Mouse (Mus musculus) limb, embryonic 13.5 days (tissue): Measurements from ENCODE around the gene Acot7. TPM values are rescaled to one million over a fixed set of nuclear protein-coding genes. Genes with fewer than 3 reads are reported as not detected.

Experiments used
- ATAC-seq: fragments of 200-750 bp; cut with Nextera tagmentation; 2 replicates; pipeline ENCODE4 v1.8.0; 2017; ENCODE audit warnings: low read depth, moderate number of reproducible peaks, moderate TSS enrichment; ENCODE audit not compliant: low FRiP score
- H3K27ac ChIP-seq: fragments of 300-500 bp; sonication (generic); 2 replicates; pipeline ENCODE4 v1.5.1; 2015; ENCODE audit warnings: inconsistent platforms, mild to moderate bottlenecking, moderate library complexity
- H3K27me3 ChIP-seq: fragments of 300-500 bp; sonication (generic); 2 replicates; pipeline ENCODE4 v1.6.1; 2015; ENCODE audit warnings: mild to moderate bottlenecking, inconsistent platforms
- H3K36me3 ChIP-seq: fragments of 300-500 bp; sonication (generic); 2 replicates; pipeline ENCODE4 v1.6.1; 2015; ENCODE audit warnings: inconsistent platforms, mild to moderate bottlenecking, moderate library complexity
- H3K4me1 ChIP-seq: fragments of 300-500 bp; sonication (generic); 2 replicates; pipeline ENCODE4 v1.6.1; 2015; ENCODE audit warnings: inconsistent platforms
- H3K4me2 ChIP-seq: fragments of 300-500 bp; sonication (generic); replicated peaks from 2 replicates; pipeline ENCODE4 v1.6.1; 2015; ENCODE audit warnings: inconsistent platforms, mild to moderate bottlenecking, moderate library complexity
- H3K4me3 ChIP-seq: fragments of 300-500 bp; sonication (generic); 2 replicates; pipeline ENCODE4 v1.5.1; 2015; ENCODE audit warnings: moderate library complexity, mild to moderate bottlenecking, inconsistent platforms
- H3K9ac ChIP-seq: fragments of 300-500 bp; sonication (generic); 2 replicates; pipeline ENCODE4 v1.6.1; 2015; ENCODE audit warnings: mild to moderate bottlenecking, inconsistent platforms
- H3K9me3 ChIP-seq: fragments of 300-500 bp; sonication (generic); 2 replicates; pipeline ENCODE4 v1.6.1; 2016; ENCODE audit warnings: inconsistent platforms
- WGBS: fragments of 180-500 bp; shearing (Covaris S2); methylation state at CpG from one replicate; pipeline ENCODE4 v1.1.7; 2015; 5-methylcytosine and 5-hydroxymethylcytosine counted together
- polyA plus RNA-seq: library from polyadenylated mRNA; unstranded; fragments of >200 nt; fragmentation: Nextera tagmentation; extraction: Ambion mirVana; gene quantifications from 2 replicates; pipeline ENCODE4 v1.2.1, GENCODE M21; 2015

The Acot7 gene
- polyA plus RNA-seq, 1 experiment from 2014 or later, result 53.2 TPM

- 5% methylated on average over 26 of the region's 26 CpGs for WGBS
- no peak overlapping the region for H3K4me2 ChIP-seq
Measured at GRCm38 (mm10) chr4:152286887-152287286, 109.0 kb downstream of the Acot7 start.

GRCm38 (mm10) chr4:152287317-152288120 is 109.6 kb downstream of the Acot7 start:
- Histone ChIP-seq H3K9ac (no peak overlapping the region), H3K27me3 (peaks cover 95% of the 10 kb centered on the region), H3K4me3 (no peak overlapping the region), H3K27ac (no peak overlapping the region), H3K36me3 (no peaks in the 10 kb centered on the region), H3K4me2 (no peak overlapping the region), H3K9me3 (no peaks in the 10 kb centered on the region), H3K4me1 (peaks cover 25% of the 10 kb centered on the region)
- ATAC-seq, result no peak
- 13% methylated on average over 19 of the region's 19 CpGs for whole genome bisulfite sequencing

More at GRCm38 (mm10) chr4:152286887-152287286, 109.0 kb downstream of the Acot7 start:
- H3K27me3 ChIP-seq, result peaks cover 95% of the 10 kb centered on the region
- no peak for ATAC-seq
- H3K4me3 ChIP-seq, result no peak overlapping the region
- H3K9ac ChIP-seq, result no peak overlapping the region
- 0 out of 2 replicates have a peak, but pooled peaks cover under 1% of the 10 kb centered on the region for H3K36me3 ChIP-seq
- peaks cover 25% of the 10 kb centered on the region for H3K4me1 ChIP-seq
- no peak overlapping the region for H3K27ac ChIP-seq
- H3K9me3 ChIP-seq, result no peaks in the 10 kb centered on the region

- no peak for ATAC-seq
- no peak overlapping the region for H3K4me2 ChIP-seq
- no peaks in the 10 kb centered on the region for H3K9me3 ChIP-seq
- H3K4me3 ChIP-seq, result no peak overlapping the region
- no peak overlapping the region for H3K9ac ChIP-seq
- WGBS, result 53% methylated on average over 18 of the region's 18 CpGs
- peaks cover 16% of the 10 kb centered on the region for H3K4me1 ChIP-seq
- H3K27me3 ChIP-seq, result peaks cover 95% of the 10 kb centered on the region
- H3K27ac ChIP-seq, result no peak overlapping the region
- no peaks in the 10 kb centered on the region for H3K36me3 ChIP-seq
Measured at GRCm38 (mm10) chr4:152288398-152288945, 110.5 kb downstream of the Acot7 start.

DNA sequence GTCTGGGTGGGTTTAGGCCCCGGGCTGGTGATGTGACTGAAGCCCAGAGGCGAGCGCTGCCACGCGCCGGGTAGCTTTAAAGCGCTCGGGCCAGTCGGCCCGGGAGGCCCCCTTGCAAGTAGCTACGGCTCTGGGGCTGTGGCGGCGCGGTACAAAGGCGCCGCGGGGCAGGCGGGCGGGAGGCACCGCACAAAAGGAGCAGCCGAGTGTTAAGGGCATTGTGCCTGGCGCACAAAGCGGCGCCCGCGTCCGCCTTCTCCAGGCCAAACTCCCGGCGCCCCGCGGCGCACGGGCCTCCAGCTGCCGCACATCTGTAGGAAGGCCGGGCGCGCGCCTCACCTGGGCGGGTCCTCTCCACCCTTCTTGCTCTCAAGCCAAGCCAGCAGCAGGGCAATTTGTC is 112.5 kb downstream of the Acot7 start:
- Histone ChIP-seq H3K4me2 (peak overlapping the region; percentile 64), H3K36me3 (no peaks in the 10 kb centered on the region), H3K4me3 (peak overlapping the region; percentile 37), H3K9me3 (no peaks in the 10 kb centered on the region), H3K9ac (peak overlapping the region; percentile 43), H3K4me1 (peaks cover 14% of the 10 kb centered on the region), H3K27ac (no peak overlapping the region), H3K27me3 (peaks cover 93% of the 10 kb centered on the region)
- under 1% methylated on average over 39 of the region's 39 CpGs for WGBS
- no peak for ATAC-seq

- 15% methylated on average over 11 of the region's 11 CpGs for WGBS
- Histone ChIP-seq H3K36me3 (no peaks in the 10 kb centered on the region), H3K9me3 (no peaks in the 10 kb centered on the region), H3K4me3 (peak overlapping the region; percentile 37), H3K4me1 (peaks cover 14% of the 10 kb centered on the region), H3K4me2 (peak overlapping the region; percentile 64), H3K9ac (no peak overlapping the region; the same call in 1 of the 2 replicates), H3K27me3 (peaks cover 93% of the 10 kb centered on the region), H3K27ac (no peak overlapping the region)
- no peak for ATAC-seq
Measured at GRCm38 (mm10) chr4:152290991-152291390, 113.1 kb downstream of the Acot7 start.

DNA sequence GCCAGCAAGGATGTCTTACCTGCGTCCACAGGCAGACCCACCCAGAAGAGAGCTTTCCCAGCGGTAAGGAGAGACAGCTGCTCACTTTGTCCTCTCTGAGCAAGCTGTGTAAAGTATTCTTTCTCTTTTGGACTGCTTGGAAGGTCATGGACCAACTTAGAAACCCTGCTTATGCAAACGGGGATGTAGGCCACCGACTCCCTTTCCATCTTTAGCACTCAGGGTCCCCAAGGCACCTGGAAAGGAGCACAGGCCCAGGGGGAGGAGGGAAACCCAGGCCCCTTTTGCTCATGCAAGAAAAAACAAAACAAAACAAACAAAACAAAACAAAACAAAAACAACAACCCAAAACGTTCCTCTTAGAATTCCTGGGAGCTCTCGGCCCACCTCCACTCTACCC is 113.6 kb downstream of the Acot7 start, which contains the start of gene Hes3:
Gene Hes3 (minus strand): TSS at position 101 of the 400 bp plus-strand sequence.
- H3K4me2 ChIP-seq, result peak within 1 kb of the TSS; percentile 64
- WGBS, result 24% methylated on average over 6 of the region's 6 CpGs
- H3K4me3 ChIP-seq, result peak within 1 kb of the TSS; percentile 37
- no peak for ATAC-seq
- peak within 1 kb of the TSS; percentile 43 for H3K9ac ChIP-seq
- H3K27me3 ChIP-seq, result peaks cover 88% of the 10 kb centered on the region
- no peak within 1 kb of the TSS for H3K27ac ChIP-seq
- H3K9me3 ChIP-seq, result no peaks in the 10 kb centered on the region
- peaks cover 17% of the 10 kb centered on the region for H3K4me1 ChIP-seq
- no peaks in the 10 kb centered on the region for H3K36me3 ChIP-seq

DNA sequence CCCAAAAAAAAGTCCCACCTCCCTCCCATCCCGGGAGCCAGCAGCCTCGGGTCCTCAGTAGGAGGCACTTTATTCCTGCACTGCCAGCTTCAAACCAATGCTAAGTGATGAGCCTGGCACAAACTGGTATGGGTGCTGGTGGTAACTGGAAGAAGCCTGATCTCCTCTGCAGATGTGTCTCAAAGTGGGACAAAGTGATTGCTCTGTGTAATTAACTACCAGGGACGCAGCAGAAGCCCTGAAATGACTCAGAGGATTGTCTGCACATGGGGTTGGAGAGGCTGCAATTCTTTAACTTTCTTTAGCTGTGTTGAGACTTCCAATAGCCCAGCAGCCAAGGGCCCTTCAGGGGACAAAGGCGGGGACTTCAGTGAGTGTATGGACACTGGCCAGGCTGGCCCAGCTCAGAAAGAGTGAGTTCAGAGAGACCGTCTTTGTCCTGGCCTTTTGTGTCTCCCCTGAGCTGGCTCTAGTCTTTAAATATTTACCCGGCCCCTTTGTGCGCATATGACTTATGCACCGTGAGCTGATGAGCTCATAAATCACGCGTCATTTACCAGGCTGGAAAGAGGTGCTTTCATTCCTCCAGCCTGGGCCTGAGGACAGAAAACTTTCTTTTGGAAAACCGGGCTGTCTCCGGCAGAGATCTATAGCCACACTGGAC is 114.3 kb downstream of the Acot7 start:
- H3K4me2 ChIP-seq, result no peak overlapping the region
- no peaks in the 10 kb centered on the region for H3K9me3 ChIP-seq
- no peak overlapping the region for H3K9ac ChIP-seq
- H3K36me3 ChIP-seq, result no peaks in the 10 kb centered on the region
- no peak overlapping the region for H3K4me3 ChIP-seq
- peaks cover 81% of the 10 kb centered on the region for H3K27me3 ChIP-seq
- H3K4me1 ChIP-seq, result peaks cover 17% of the 10 kb centered on the region
- 22% methylated on average over 12 of the region's 12 CpGs for WGBS
- no peak for ATAC-seq
- H3K27ac ChIP-seq, result no peak overlapping the region

GRCm38 (mm10) chr4:152294188-152294929 is 116.4 kb downstream of the Acot7 start:
- no peak overlapping the region for H3K27ac ChIP-seq
- peaks cover 30% of the 10 kb centered on the region for H3K4me1 ChIP-seq
- peaks cover under 1% of the 10 kb centered on the region; the same call in 1 of the 2 replicates for H3K36me3 ChIP-seq
- H3K9me3 ChIP-seq, result no peaks in the 10 kb centered on the region
- no peak overlapping the region for H3K9ac ChIP-seq
- H3K4me2 ChIP-seq, result no peak overlapping the region
- WGBS, result 35% methylated on average over 10 of the region's 10 CpGs
- no peak overlapping the region for H3K4me3 ChIP-seq
- no peak for ATAC-seq
- peaks cover 64% of the 10 kb centered on the region for H3K27me3 ChIP-seq

GRCm38 (mm10) chr4:152295916-152296315 is 118.0 kb downstream of the Acot7 start:
- peaks cover 49% of the 10 kb centered on the region for H3K27me3 ChIP-seq
- no peak overlapping the region for H3K9ac ChIP-seq
- H3K9me3 ChIP-seq, result no peaks in the 10 kb centered on the region
- no peak overlapping the region for H3K4me2 ChIP-seq
- H3K36me3 ChIP-seq, result peaks cover 16% of the 10 kb centered on the region
- peaks cover 19% of the 10 kb centered on the region for H3K4me1 ChIP-seq
- H3K27ac ChIP-seq, result no peak overlapping the region
- ATAC-seq, result no peak
- WGBS, result 51% methylated on average over 4 of the region's 4 CpGs
- no peak overlapping the region for H3K4me3 ChIP-seq

DNA sequence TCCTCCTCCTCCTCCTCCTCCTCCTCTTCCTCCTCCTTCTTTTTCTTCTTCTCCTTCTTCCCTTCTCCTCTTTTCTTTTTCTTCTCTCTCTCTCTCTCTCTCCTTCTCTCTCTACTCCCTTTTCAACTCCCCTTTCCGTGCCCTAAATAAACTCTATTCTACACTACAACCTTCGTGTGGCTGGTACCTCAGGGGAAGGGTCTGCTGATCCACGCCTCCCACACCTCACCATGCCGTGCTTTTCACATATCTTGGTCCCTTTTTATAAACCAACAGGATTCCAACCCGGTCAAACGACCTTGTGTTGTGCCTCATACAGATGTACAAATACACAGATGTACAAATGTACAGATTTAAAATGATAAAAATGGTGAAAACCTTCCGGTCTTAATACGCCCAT is 118.4 kb downstream of the Acot7 start:
- H3K4me2 ChIP-seq, result peak overlapping the region; percentile 66
- H3K4me3 ChIP-seq, result peak overlapping the region; percentile 99
- H3K27me3 ChIP-seq, result peaks cover 45% of the 10 kb centered on the region
- ATAC-seq, result no peak
- peaks cover 16% of the 10 kb centered on the region for H3K4me1 ChIP-seq
- no peaks in the 10 kb centered on the region for H3K9me3 ChIP-seq
- peaks cover 20% of the 10 kb centered on the region for H3K36me3 ChIP-seq
- 18% methylated on average over 8 of the region's 8 CpGs for WGBS
- 0 out of 2 replicates have a peak overlapping the region, but pooled peaks have one; percentile 52 for H3K27ac ChIP-seq
- H3K9ac ChIP-seq, result peak overlapping the region; percentile 65

- Histone ChIP-seq H3K36me3 (peaks cover 28% of the 10 kb centered on the region), H3K9me3 (no peaks in the 10 kb centered on the region), H3K4me2 (peak within 1 kb of the TSS; percentile 95), H3K9ac (peak within 1 kb of the TSS; percentile 97), H3K4me3 (peak within 1 kb of the TSS; percentile 99), H3K27ac (peak within 1 kb of the TSS; percentile 58; the same call in 1 of the 2 replicates), H3K27me3 (peaks cover 37% of the 10 kb centered on the region), H3K4me1 (peaks cover 16% of the 10 kb centered on the region)
- under 1% methylated on average over 119 of the region's 119 CpGs for WGBS
- peak; percentile 96 for ATAC-seq
Measured at GRCm38 (mm10) chr4:152296874-152297861, 119.2 kb downstream of the Acot7 start, which contains the start of gene Icmt. Gene Icmt, plus strand, starts transcription at chr4:152297227.
